Mouse (Mus musculus) MEL (cell line): ENCODE measurements around the gene Nxnl1. TPM values are rescaled to one million over a fixed set of nuclear protein-coding genes. Genes with fewer than 3 reads are reported as not detected.
A peak's percentile ranks its signal among the peaks of the same experiment; 100 is the strongest.

Experiments used
- DNase-seq: peaks from one replicate; pipeline ENCODE4 v3.0.0; 2011; ENCODE audit warnings: low read depth, low spot score
- H3K27ac ChIP-seq: 2 replicates; pipeline ENCODE4 v1.5.1; 2012; ENCODE audit warnings: low read depth, mild to moderate bottlenecking, control low read depth, low read length, moderate library complexity; ENCODE audit not compliant: control insufficient read depth
- H3K27me3 ChIP-seq, 2 experiments: fragments of 150-350 bp in 1 of 2; sonication (generic) in 1 of 2; 2 replicates each; pipeline ENCODE4 v1.6.1; 2012; ENCODE audit warnings: low read length in 2 of 2, mild to moderate bottlenecking in 2 of 2, improper control_type of control experiment in 1 of 2, moderate library complexity in 1 of 2; ENCODE audit not compliant: insufficient read depth in 2 of 2, control insufficient read depth in 1 of 2
- H3K36me3 ChIP-seq, 2 experiments: 2 replicates each; pipeline ENCODE4 v1.6.1; 2012 to 2014; ENCODE audit warnings: low read length in 2 of 2, improper control_type of control experiment in 1 of 2, inconsistent platforms in 1 of 2, mild to moderate bottlenecking in 1 of 2; ENCODE audit not compliant: insufficient read depth in 2 of 2, control insufficient read depth in 1 of 2
- H3K4me1 ChIP-seq, 2 experiments: fragments of 150-350 bp in 1 of 2; sonication (generic) in 1 of 2; 2 replicates each; pipeline ENCODE4 v1.6.1; 2012; ENCODE audit warnings: low read length in 2 of 2, improper control_type of control experiment in 1 of 2, mild to moderate bottlenecking in 1 of 2; ENCODE audit not compliant: insufficient read depth in 2 of 2, control insufficient read depth in 1 of 2
- H3K4me3 ChIP-seq, 2 experiments: fragments of 150-350 bp in 1 of 2; sonication (generic) in 1 of 2; 2 replicates each; pipeline ENCODE4 v1.5.1; 2012; ENCODE audit warnings: low read depth in 2 of 2, low read length in 2 of 2, mild to moderate bottlenecking in 2 of 2, moderate library complexity in 2 of 2, control low read depth in 1 of 2, improper control_type of control experiment in 1 of 2; ENCODE audit not compliant: control insufficient read depth in 1 of 2, insufficient read depth in 1 of 2
- H3K79me2 ChIP-seq: 2 replicates; pipeline ENCODE4 v1.6.1; 2012; ENCODE audit warnings: mild to moderate bottlenecking, low read length, moderate library complexity; ENCODE audit not compliant: control insufficient read depth, poor library complexity, insufficient read depth
- H3K9ac ChIP-seq: 2 replicates; pipeline ENCODE4 v1.6.1; 2012; ENCODE audit warnings: low read depth, mild to moderate bottlenecking, control low read depth, low read length, moderate library complexity; ENCODE audit not compliant: control insufficient read depth, poor library complexity, severe bottlenecking
- H3K9me3 ChIP-seq: fragments of 150-350 bp; sonication (generic); replicated peaks from 2 replicates; pipeline ENCODE4 v1.6.1; 2012; ENCODE audit warnings: mild to moderate bottlenecking, low read length, improper control_type of control experiment, moderate library complexity; ENCODE audit not compliant: insufficient read depth
- BHLHE40 ChIP-seq: IDR thresholded peaks from 2 replicates; pipeline ENCODE4 v1.6.1; 2012; ENCODE audit warnings: low read depth, mild to moderate bottlenecking, inconsistent platforms, low read length, improper control_type of control experiment, borderline replicate concordance
- CTCF ChIP-seq, 3 experiments: IDR thresholded peaks in 2 of 3; conservative IDR thresholded peaks in 1 of 3; 2 replicates each; pipeline ENCODE4 v1.5.1; 2011 to 2012; ENCODE audit warnings: low read length in 3 of 3, low read depth in 2 of 3, mild to moderate bottlenecking in 2 of 3, improper control_type of control experiment in 1 of 3, inconsistent platforms in 1 of 3, mixed read lengths in 1 of 3, moderate library complexity in 1 of 3; ENCODE audit not compliant: control insufficient read depth in 1 of 3, insufficient read depth in 1 of 3, poor library complexity in 1 of 3, severe bottlenecking in 1 of 3
- JUND ChIP-seq: IDR thresholded peaks from 2 replicates; pipeline ENCODE4 v1.6.1; 2011; ENCODE audit warnings: low read depth, mild to moderate bottlenecking, improper control_type of control experiment, low read length
- MAFK ChIP-seq: IDR thresholded peaks from 2 replicates; pipeline ENCODE4 v1.6.1; 2011; ENCODE audit warnings: low read depth, mild to moderate bottlenecking, low read length, improper control_type of control experiment, borderline replicate concordance
- MAX ChIP-seq: IDR thresholded peaks from 2 replicates; pipeline ENCODE4 v1.6.1; 2011; ENCODE audit warnings: low read length, improper control_type of control experiment
- MAZ ChIP-seq: IDR thresholded peaks from 2 replicates; pipeline ENCODE4 v1.6.1; 2012; ENCODE audit warnings: low read depth, mild to moderate bottlenecking, inconsistent platforms, low read length, improper control_type of control experiment
- MXI1 ChIP-seq: IDR thresholded peaks from 2 replicates; pipeline ENCODE4 v1.6.1; 2011; ENCODE audit warnings: mild to moderate bottlenecking, low read depth, low read length, improper control_type of control experiment
- MYB ChIP-seq: IDR thresholded peaks from 2 replicates; pipeline ENCODE4 v1.6.1; 2011; ENCODE audit warnings: mild to moderate bottlenecking, low read depth, low read length, improper control_type of control experiment
- POLR2A ChIP-seq, 2 experiments: IDR thresholded peaks; 2 replicates each; pipeline ENCODE4 v1.6.1; 2011 to 2012; ENCODE audit warnings: low read length in 2 of 2, mild to moderate bottlenecking in 2 of 2, control low read depth in 1 of 2, improper control_type of control experiment in 1 of 2, low read depth in 1 of 2, moderate library complexity in 1 of 2; ENCODE audit not compliant: control insufficient read depth in 1 of 2, insufficient read depth in 1 of 2, poor library complexity in 1 of 2
- POLR2AphosphoS2 ChIP-seq: IDR thresholded peaks from 2 replicates; pipeline ENCODE4 v1.6.1; 2011; ENCODE audit warnings: low read length, improper control_type of control experiment
- POLR2AphosphoS5 ChIP-seq: IDR thresholded peaks from 2 replicates; pipeline ENCODE4 v1.6.1; 2012; ENCODE audit warnings: low read depth, borderline replicate concordance, mild to moderate bottlenecking, inconsistent platforms, low read length, moderate library complexity, mixed read lengths
- SIN3A ChIP-seq: IDR thresholded peaks from 2 replicates; pipeline ENCODE4 v1.6.1; 2012; ENCODE audit warnings: low read length, improper control_type of control experiment, inconsistent platforms
- SMC3 ChIP-seq: IDR thresholded peaks from 2 replicates; pipeline ENCODE4 v1.6.1; 2011; ENCODE audit warnings: low read depth, low read length, improper control_type of control experiment
- TAL1 ChIP-seq: IDR thresholded peaks from 2 replicates; pipeline ENCODE4 v1.6.1; 2012; ENCODE audit warnings: mild to moderate bottlenecking, inconsistent platforms, low read length, moderate library complexity, mixed read lengths
- TBP ChIP-seq: IDR thresholded peaks from 2 replicates; pipeline ENCODE4 v1.8.0; 2011; ENCODE audit warnings: low read depth, low read length, improper control_type of control experiment
- USF1 ChIP-seq: IDR thresholded peaks from 2 replicates; pipeline ENCODE4 v1.6.1; 2014; ENCODE audit warnings: low read depth, mild to moderate bottlenecking, inconsistent platforms, low read length, improper control_type of control experiment, moderate library complexity
- ZC3H11A ChIP-seq: IDR thresholded peaks from 2 replicates; pipeline ENCODE4 v1.6.1; 2012; ENCODE audit warnings: low read depth, mild to moderate bottlenecking, inconsistent platforms, low read length, improper control_type of control experiment
- polyA plus RNA-seq, 2 experiments: library from polyadenylated mRNA; stranded (reverse) in 1 of 2; unstranded in 1 of 2; fragments of >175 nt in 1 of 2; fragments of >200 nt in 1 of 2; gene quantifications; 2 replicates each; pipeline versions ENCODE4 v1.2.1 to v1.2.4; 2012; ENCODE audit warnings: low replicate concordance in 2 of 2, low read depth in 1 of 2; ENCODE audit not compliant: insufficient read length in 2 of 2, insufficient read depth in 1 of 2, missing spikeins in 1 of 2
- total RNA-seq: library from RNA; depleted of rRNA; stranded (reverse); fragments of 300-350 nt; gene quantifications from 2 replicates; pipeline ENCODE4 v1.2.3, GENCODE M21; 2012

Gene Nxnl1
- total and polyA plus RNA-seq, 3 experiments = 0.04 to 1.2 TPM; not detected in 1

DNA sequence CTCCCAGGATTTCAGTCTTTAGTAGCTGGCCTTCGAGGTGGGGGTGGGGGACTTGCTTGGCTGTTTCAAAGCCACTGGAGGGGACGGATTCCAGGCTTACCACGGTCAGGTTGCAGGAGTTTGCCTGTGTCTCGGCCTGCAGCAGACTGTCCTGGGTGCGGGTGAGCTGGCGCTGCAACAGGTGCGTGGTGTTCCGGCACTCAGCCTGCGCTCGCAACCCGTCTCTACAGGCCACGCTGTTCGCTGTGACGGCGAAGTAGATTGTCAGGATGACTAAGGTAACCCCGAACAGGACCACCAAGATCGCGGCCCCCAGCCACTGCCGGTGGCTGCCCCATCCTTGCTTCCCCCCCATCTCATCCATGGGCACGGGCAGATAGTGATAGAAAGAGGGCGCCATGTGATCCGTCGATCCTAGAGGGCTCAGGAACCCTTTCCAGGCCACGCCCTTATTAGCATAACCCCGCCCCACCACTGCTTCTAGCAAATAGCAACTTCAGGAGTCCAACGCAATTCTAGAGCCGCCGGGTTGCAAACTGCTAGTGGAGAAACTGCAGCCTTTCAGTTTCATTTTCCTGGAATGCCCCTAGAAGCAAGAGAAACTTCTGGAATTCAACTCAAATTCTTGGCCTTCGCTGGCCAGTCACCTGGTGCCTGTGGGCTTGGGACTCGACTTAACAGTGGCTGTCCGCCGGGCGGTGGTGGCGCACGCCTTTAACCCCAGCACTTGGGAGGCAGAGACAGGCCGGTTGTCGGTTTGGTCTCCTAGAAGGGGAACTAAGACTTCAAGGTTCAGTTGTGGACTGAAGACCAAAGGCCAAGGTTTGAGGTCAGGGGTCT lies 29.2 kb downstream of the Nxnl1 start, which contains the start of gene Bst2 (continued):
- TF ChIP-seq POLR2AphosphoS5 (no peak), TAL1 (no peak), CTCF (IDR thresholded peaks at IDR 0.05 in 2 of 3, conservative IDR thresholded peaks at IDR 0.05 in 1 of 3; ENCODE audit: control insufficient read depth in 1 of 3, insufficient read depth in 1 of 3, low read depth in 2 of 3, low read length in 3 of 3, poor library complexity in 1 of 3, severe bottlenecking in 1 of 3) (peak in 2 of 3 experiments; percentile 7 to 16; a peak in 1 of 6 replicates), USF1 (peak; percentile 85), ZC3H11A (0 out of 2 replicates have a peak, but pooled peaks have one; percentile 13), MXI1 (peak; percentile 94), MAFK (no peak), BHLHE40 (no peak), SIN3A (peak; percentile 77; the same call in 1 of the 2 replicates), POLR2AphosphoS2 (peak; percentile 76; the same call in 1 of the 2 replicates), JUND (no peak), TBP (peak; percentile 74; the same call in 1 of the 2 replicates)

GRCm38 (mm10) chr8:71535663-71536062 lies 30.7 kb downstream of the Nxnl1 start:
- Histone ChIP-seq H3K79me2 (peaks cover 1% of the 10 kb centered on the region), H3K27me3 (no peaks in the 10 kb centered on the region), H3K4me1 (peaks cover 0 to 8% of the 10 kb centered on the region in 2 experiments; a peak in 2 of 4 replicates), H3K9me3 (no peaks in the 10 kb centered on the region), H3K27ac (no peak overlapping the region), H3K36me3 (peaks cover 0 to 3% of the 10 kb centered on the region in 2 experiments; a peak in 1 of 4 replicates), H3K9ac (no peak overlapping the region), H3K4me3 (no peak overlapping the region)
- TF ChIP-seq MAX = no peak
- no peak for TF ChIP-seq SMC3
- no peak for TF ChIP-seq ZC3H11A
- TF ChIP-seq MYB = no peak
- no peak for TF ChIP-seq BHLHE40
- TF ChIP-seq MAZ = no peak
- no peak for DNase-seq

DNA sequence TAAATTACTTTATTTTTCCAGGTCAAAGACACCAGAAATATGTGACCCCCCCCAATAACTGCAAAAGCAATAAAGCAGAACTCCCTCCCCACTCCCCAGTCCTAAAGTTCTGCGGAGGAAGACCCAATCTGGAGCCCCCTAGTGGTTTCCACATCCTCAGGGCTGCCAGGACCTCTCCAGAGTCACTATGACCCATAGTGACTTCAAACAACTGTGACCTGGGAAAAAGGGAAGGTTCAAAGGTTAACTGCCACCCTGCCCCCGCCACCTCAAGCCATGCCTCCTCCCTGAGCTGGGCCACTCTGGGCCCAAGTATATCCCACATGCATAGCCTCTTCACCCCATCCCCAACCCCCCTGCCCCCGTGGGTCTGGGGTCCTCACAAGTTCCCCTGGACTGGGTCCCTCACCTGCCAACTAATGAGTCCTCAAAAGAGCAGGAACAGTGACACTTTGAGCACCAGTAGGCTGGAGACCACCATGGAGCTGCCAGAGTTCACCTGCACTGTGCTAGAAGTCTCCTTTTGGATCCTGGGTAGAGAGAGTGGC lies 32.1 kb downstream of the Nxnl1 start:
- peaks cover 0 to 3% of the 10 kb centered on the region in 2 experiments; a peak in 1 of 4 replicates for H3K36me3 ChIP-seq
- TF ChIP-seq CTCF (IDR thresholded peaks at IDR 0.05 in 2 of 3, conservative IDR thresholded peaks at IDR 0.05 in 1 of 3; ENCODE audit: control insufficient read depth in 1 of 3, insufficient read depth in 1 of 3, low read depth in 2 of 3, low read length in 3 of 3, poor library complexity in 1 of 3, severe bottlenecking in 1 of 3) (peak in 2 of 3 experiments; percentile 25 to 31; a peak in 3 of 6 replicates), POLR2A (IDR thresholded peaks at IDR 0.05; ENCODE audit: control insufficient read depth in 1 of 2, insufficient read depth in 1 of 2, low read depth in 1 of 2, low read length in 2 of 2, poor library complexity in 1 of 2) (no peak)
- TF ChIP-seq, all 39 proteins: peak for 1
- Histone ChIP-seq H3K9me3 (no peaks in the 10 kb centered on the region), H3K4me1 (peaks cover 0 to 8% of the 10 kb centered on the region in 2 experiments; a peak in 2 of 4 replicates), H3K9ac (no peak overlapping the region), H3K4me3 (no peak overlapping the region), H3K27ac (no peak overlapping the region), H3K79me2 (peaks cover 1% of the 10 kb centered on the region), H3K27me3 (no peaks in the 10 kb centered on the region)
- DNase-seq = no peak
